Mouse (Mus musculus) gonadal fat pad, adult 2 months (tissue): Measurements from ENCODE around the gene Trmt10a. TPM values are rescaled to one million over a fixed set of nuclear protein-coding genes. Genes with fewer than 3 reads are reported as not detected.
"Not testable (repeated sequence)": the region's sequence is repeated elsewhere in the genome, so short reads cannot be mapped to it uniquely, and the experiment has no call there.

Experiments used
- DNase-seq: peaks from one replicate; pipeline ENCODE4 v3.0.0-alpha.2; 2012; ENCODE audit warnings: low read depth
- polyA plus RNA-seq: library from polyadenylated mRNA; depleted of rRNA; stranded (reverse); fragments of >200 nt; gene quantifications from 2 replicates; pipeline ENCODE4 v1.2.3, GENCODE M21; 2012

The Trmt10a gene
- polyA plus RNA-seq, 1 experiment, result 1.9 TPM

DNA sequence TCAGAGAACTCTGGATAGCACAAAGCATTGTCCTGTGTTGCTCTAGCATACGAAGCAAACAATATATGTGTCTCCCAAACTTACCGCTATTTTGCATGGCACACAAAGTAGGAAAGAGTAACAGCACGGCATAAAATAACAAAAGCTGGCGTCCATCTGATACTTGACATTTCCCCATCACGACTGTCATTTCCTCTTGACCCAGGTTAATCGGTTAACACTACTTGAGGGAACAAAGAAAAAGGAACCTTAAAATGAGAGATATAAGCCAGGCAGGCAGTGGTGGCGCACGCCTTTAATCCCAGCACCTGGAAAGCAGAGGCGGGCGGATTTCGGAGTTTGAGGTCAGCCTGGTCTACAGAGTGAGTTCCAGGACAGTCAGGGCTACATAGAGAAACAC is 9.3 kb upstream of the Trmt10a start:
- no peak for DNase-seq

- no peak for DNase-seq
Measured at GRCm38 (mm10) chr3:138134528-138134927, 8.7 kb upstream of the Trmt10a start.

GRCm38 (mm10) chr3:138138146-138138545 is 5.1 kb upstream of the Trmt10a start:
- DNase-seq, result not testable (repeated sequence)

DNA sequence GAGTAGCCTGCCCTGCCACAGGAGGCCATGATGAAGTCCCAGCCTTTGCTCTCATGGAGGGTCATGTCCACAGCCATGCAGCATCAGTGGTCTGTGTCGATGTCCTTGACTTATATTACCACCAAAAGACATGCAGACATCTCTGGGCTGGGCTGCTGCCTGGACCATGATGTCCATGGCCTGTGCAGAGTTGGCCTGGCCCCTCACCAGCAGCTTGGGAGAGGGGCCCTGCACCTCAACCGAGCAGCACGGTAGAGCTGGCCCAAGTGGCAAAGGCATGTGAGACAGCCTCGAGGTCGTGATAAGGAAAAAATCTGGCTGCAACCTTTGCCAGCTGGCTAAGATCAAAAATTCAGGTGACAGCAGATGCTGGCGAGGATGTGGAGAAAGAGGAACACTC is 3.6 kb upstream of the Trmt10a start:
- DNase-seq, result no peak

GRCm38 (mm10) chr3:138142052-138142732 is 1.1 kb upstream of the Trmt10a start:
- no peak for DNase-seq

- no peak for DNase-seq
Measured at GRCm38 (mm10) chr3:138142733-138143314, 424 bp upstream of the Trmt10a start.

GRCm38 (mm10) chr3:138144060-138144641 is 903 bp downstream of the Trmt10a start:
- DNase-seq, result no peak

DNA sequence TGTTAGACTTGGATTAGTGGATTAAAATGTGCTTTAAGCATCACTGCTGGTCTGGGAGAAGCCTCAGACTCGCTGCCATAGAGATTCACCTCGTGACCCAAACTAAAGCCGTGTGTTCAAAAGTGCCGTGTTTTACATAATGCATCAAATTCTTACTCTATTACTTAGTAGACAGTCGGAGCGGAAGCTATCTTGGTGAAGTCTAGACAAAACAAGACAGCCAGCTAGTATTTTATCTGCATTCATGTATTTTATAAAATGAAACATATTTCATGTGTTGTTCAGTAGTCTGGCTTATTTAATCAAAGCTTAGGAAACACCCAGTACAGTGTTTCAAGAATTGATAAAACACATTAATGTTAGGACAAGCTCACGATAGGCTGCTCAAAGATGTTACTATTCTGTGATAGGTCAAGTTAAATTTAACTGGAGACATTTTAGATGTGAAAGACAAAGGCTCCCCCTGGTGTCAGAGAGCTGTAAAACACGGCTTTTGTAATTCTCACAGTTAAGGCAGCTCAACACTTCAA is 1.5 kb downstream of the Trmt10a start, which contains the start of gene Mttp:
Gene Mttp, minus strand, starts transcription at position 327 of the 530 bp plus-strand sequence.
- DNase-seq, result no peak

DNA sequence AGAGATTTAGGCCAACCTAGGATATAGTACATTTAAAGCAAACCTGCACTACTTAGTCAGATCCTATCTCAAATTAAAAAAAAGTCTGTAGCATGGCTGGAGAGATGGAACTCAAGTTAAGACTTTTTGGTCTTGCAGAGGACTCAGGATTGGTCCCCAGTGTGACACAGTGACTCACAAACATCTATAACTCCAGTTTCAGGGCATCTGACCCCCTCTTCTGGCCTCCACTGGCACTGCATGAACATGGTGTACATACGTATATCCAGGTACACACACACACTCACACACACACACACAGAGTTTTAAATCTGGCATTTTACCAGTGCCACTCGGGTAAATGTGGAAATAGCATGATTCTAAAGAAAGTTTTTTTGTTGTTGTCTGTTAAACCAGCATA is 5.6 kb downstream of the Trmt10a start:
- no peak for DNase-seq

- DNase-seq, result no peak
Measured at GRCm38 (mm10) chr3:138155062-138155461, 11.8 kb downstream of the Trmt10a start.

- DNase-seq, result no peak
Measured at GRCm38 (mm10) chr3:138156651-138157050, 13.4 kb downstream of the Trmt10a start.

DNA sequence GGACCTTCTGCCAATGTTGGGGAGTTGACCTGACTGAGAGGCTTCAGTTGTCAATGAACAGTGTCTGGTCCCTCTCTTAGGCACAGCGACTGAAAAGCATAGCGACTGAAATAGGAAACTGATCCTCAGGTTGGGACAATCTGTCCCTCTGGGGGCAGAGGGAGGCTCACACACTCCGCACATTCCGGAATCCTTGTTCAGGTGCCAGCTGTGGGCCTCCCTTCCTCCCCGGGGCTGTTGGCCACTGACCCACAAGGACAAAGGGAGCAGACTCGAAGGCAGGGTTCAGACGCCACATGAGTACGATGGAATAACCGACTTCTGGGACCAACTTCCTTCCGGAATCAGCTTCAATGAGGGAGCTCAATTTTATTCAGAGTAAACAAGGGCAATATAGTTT is 18.4 kb downstream of the Trmt10a start:
- DNase-seq, result no peak

GRCm38 (mm10) chr3:138162553-138163183 is 19.4 kb downstream of the Trmt10a start:
- DNase-seq, result no peak

DNA sequence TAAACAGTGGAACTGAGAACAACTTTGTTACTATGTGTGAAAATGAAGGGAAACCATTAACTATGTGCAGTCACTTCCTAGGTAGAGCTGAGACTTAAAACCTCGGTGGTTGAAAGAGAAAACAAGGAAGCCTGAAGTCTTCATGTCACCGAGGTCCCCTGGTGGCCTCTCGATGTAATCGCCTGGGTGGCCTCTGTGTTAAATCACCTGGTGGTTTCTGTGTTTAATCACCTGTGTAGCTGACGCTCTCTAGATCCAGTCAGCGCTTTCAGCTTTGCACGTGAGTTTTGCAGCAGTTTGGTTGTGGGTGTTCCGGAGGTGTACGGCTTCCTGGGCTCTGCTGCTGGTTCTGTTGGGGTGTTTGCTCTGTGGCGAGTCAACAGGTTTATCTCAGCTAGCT is 30.0 kb downstream of the Trmt10a start:
- no peak for DNase-seq

- DNase-seq, result no peak
Measured at GRCm38 (mm10) chr3:138175551-138175950, 32.3 kb downstream of the Trmt10a start.

DNA sequence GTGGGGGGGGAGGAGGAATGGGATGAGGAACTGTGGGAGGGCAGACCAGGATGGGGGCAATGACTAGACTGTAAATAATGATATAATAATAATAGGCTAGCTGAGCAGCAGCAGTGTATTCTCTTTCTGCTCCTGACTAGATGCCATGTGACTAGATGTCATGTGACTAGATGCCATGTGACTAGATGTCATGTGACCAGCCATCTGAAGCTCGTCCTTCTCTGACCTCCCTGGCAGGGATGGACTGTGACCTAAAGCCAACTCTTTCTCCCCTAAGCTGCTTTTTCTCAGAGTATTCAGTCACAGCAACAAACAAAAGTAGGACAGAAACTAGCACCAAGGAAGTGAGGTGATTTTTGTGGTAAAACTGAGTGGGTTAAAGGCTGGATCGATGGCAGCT is 38.8 kb downstream of the Trmt10a start:
- no peak for DNase-seq

- no peak for DNase-seq
Measured at GRCm38 (mm10) chr3:138183371-138183770, 40.1 kb downstream of the Trmt10a start.

DNA sequence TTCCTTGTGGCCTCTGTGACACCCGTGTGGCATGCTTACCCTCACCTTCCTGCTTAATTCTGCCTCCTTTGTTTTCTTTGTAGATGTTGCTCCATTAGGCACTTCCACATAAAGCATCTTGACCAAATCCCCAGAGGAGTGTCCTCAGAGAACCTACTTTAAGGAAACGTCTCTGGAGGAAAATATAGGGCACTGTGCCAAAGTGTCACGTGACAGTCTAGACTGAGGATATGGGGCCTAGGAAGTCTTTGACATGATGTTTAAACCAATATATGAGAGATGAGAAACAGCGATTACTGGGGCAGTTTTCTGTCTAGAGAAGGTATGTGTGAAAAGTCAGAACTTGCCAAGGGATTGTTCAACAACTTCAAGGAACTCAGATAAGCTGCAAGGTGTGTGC is 42.0 kb downstream of the Trmt10a start:
- DNase-seq, result no peak

- no peak for DNase-seq
Measured at GRCm38 (mm10) chr3:138185995-138186930, 43.0 kb downstream of the Trmt10a start.

- DNase-seq, result no peak
Measured at GRCm38 (mm10) chr3:138192260-138192659, 49.0 kb downstream of the Trmt10a start.

DNA sequence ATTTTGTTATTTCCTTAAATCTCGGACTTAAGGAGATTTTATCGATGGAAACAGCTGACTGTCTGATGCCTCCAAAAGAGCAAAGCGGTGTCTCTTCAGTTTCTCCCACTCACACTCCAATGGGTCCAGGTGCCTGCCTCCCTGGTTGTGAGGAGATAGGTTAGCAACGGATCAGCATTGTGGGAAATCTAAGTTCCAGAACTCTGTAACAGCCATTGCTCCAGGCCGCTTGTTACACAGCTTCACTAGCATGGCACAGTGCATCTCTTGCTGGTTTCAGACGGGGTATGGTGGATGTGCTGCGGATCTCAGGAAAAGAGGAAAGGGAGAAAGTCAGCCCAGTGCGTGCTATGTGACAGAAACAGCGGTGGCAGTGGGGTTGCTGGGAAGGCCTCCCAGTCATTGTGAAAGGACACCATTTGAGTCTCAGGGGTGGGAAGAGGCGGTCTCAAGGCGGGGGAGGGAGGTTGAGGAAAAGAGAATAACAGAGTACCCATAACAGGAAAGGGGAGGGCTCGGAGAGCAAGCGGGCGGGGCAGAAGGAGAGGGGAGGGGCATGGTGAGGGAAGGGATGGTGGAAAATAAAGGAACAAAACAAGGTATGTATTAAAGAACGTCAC is 50.5 kb downstream of the Trmt10a start, which contains the start of gene 4930579F01Rik:
Gene 4930579F01Rik, minus strand, starts transcription at position 143 of the 620 bp plus-strand sequence.
- DNase-seq, result no peak
